Comparison of ENCODE assay signal across 12 mouse cellular contexts in the genomic region with DNA sequence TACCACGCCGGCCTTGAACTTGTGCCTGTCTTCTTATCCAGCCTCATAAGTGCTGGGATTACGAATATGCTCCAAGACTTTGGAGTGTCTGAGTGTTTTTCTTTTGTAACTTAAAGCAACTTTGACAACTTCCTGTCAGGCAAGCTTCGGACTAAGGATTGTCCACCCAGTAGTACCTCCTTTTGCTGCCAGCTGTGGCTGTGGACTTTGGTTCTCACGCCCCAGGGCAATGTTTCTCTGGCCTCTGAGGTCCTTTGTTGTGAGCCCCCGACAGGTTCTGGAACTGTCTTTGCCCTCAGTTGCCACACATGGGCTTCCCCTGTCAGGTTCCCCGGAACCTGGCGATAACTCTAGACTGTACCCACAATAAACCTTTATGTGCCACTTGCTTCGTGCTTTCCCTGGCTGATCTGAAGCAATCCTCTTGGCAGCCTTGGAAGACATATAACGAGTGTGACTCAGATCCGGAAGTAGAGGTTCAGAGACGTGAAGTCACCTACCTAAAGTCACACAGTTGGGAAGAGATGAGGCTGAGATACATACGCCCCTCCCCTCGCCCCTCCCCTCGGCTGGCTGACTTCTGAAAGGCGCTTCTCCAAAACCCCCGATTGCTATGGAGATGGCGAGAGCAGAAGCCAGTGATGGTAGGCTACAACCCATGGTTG. TPM values are rescaled to one million over a fixed set of nuclear protein-coding genes. Genes with fewer than 3 reads are reported as not detected.
DNase-seq lines count a peak whose midpoint lies in the region; ATAC-seq and TF ChIP-seq lines count a peak whose summit lies in the region.
"Had no signal": no experiment of that assay in that cellular context is flagged by ENCODE, and none has a peak within 500 bp of the region (broad histone marks: within the 10 kb centered on the region; RNA-seq: fewer than 3 reads in every experiment).

No protein-coding gene starts in this region.

- ATAC-seq in inflammation-experienced regulatory T-cells, adult 6 months = peak; percentile 73
- no peak for ATAC-seq in forebrain, embryonic 14.5 days

- no peak for TF ChIP-seq POLR2A in ES-Bruce4 (IDR thresholded peaks at IDR 0.05; ENCODE audit: insufficient read depth, low read length)
- no peak for TF ChIP-seq POLR2A in heart, adult 2 months (IDR thresholded peaks at IDR 0.05; ENCODE audit: insufficient read depth, low read depth, low read length)

- 59% methylated on average over 18 of the region's 18 CpGs for WGBS in heart, adult 2 months
- 66% methylated on average over 18 of the region's 18 CpGs for WGBS in forebrain, embryonic 14.5 days

- H3K36me3 ChIP-seq in ES-Bruce4 (ENCODE audit: control insufficient read depth, insufficient read depth, low read length, poor library complexity, severe bottlenecking) = no peaks in the 10 kb centered on the region
- H3K36me3 ChIP-seq in heart, adult 2 months (ENCODE audit: control insufficient read depth, insufficient read depth, low read length) = no peaks in the 10 kb centered on the region
- no peaks in the 10 kb centered on the region for H3K36me3 ChIP-seq in forebrain, embryonic 14.5 days (ENCODE audit: control insufficient read depth, insufficient read depth, low read length)
- H3K36me3 ChIP-seq: heart, embryonic 15.5 days had no signal

- H3K4me3 ChIP-seq in ES-Bruce4 (ENCODE audit: low read depth, low read length) = peak overlapping the region; percentile 14; the same call in 1 of the 2 replicates
- no peak overlapping the region for H3K4me3 ChIP-seq in heart, adult 2 months
- no peak overlapping the region for H3K4me3 ChIP-seq in forebrain, embryonic 14.5 days (ENCODE audit: low read depth, low read length)
- H3K4me3 ChIP-seq: heart, embryonic 15.5 days had no signal

- no peak overlapping the region for H3K9ac ChIP-seq in ES-Bruce4 (ENCODE audit: low read depth, poor library complexity, severe bottlenecking)
- H3K9ac ChIP-seq in heart, adult 2 months (ENCODE audit: low read depth, low read length) = no peak overlapping the region
- H3K9ac ChIP-seq in forebrain, embryonic 14.5 days (ENCODE audit: low read length) = no peak overlapping the region
- H3K9ac ChIP-seq: heart, embryonic 15.5 days had no signal

- peaks cover 13% of the 10 kb centered on the region for H3K4me1 ChIP-seq in ES-Bruce4 (ENCODE audit: control insufficient read depth, insufficient read depth, low read length)
- no peaks in the 10 kb centered on the region for H3K4me1 ChIP-seq in heart, adult 2 months (ENCODE audit: control insufficient read depth, insufficient read depth, low read length)
- H3K4me1 ChIP-seq in forebrain, embryonic 14.5 days (ENCODE audit: control insufficient read depth, insufficient read depth, low read length) = no peaks in the 10 kb centered on the region

- no peaks in the 10 kb centered on the region for H3K79me2 ChIP-seq in heart, adult 2 months (replicated peaks; ENCODE audit: control insufficient read depth, insufficient read depth, low read length)

- DNase-seq in kidney, adult 8-10 months = peak; percentile 20 to 53
- no peak for DNase-seq in kidney, postnatal 4 days
- peak; percentile 76 for DNase-seq in thymus, postnatal 0 days (ENCODE audit: low spot score)
- no peak for DNase-seq in adrenal gland, postnatal 14 days
- no peak for DNase-seq in heart, adult 2 months
- no peak for DNase-seq in forebrain, embryonic 14.5 days (ENCODE audit: low spot score)

- no peak for TF ChIP-seq CTCF in ES-Bruce4 (IDR thresholded peaks at IDR 0.05; ENCODE audit: low read depth, low read length)
- TF ChIP-seq CTCF in heart, adult 2 months (IDR thresholded peaks at IDR 0.05) = no peak

- intact Hi-C loops in heart, adult 2 months (cut with DNase I) = no loop called here

- no peak for TF ChIP-seq EP300 in ES-Bruce4 (IDR thresholded peaks at IDR 0.05; ENCODE audit: insufficient read depth, low read depth, low read length)
- TF ChIP-seq EP300 in heart, adult 2 months (IDR thresholded peaks at IDR 0.05; ENCODE audit: insufficient read depth, low read depth, low read length) = no peak

- H3K27me3 ChIP-seq in ES-Bruce4 (ENCODE audit: control insufficient read depth, insufficient read depth, low read length, poor library complexity, severe bottlenecking) = no peaks in the 10 kb centered on the region
- H3K27me3 ChIP-seq in heart, adult 2 months (ENCODE audit: control insufficient read depth, insufficient read depth, low read length) = no peaks in the 10 kb centered on the region; the same call in 1 of the 2 replicates
- H3K27me3 ChIP-seq in forebrain, embryonic 14.5 days (replicated peaks; ENCODE audit: control insufficient read depth, insufficient read depth, low read length) = 0 out of 2 replicates have a peak, but pooled peaks cover 4% of the 10 kb centered on the region

- no peaks in the 10 kb centered on the region for H3K9me3 ChIP-seq in ES-Bruce4 (replicated peaks; ENCODE audit: control insufficient read depth, insufficient read depth, low read length, poor library complexity, severe bottlenecking)
- H3K9me3 ChIP-seq in forebrain, embryonic 14.5 days (replicated peaks; ENCODE audit: control insufficient read depth, low read length) = no peaks in the 10 kb centered on the region
- H3K9me3 ChIP-seq: heart, embryonic 15.5 days had no signal

- peak overlapping the region; percentile 52 for H3K27ac ChIP-seq in ES-Bruce4 (ENCODE audit: insufficient read depth, low read length)
- H3K27ac ChIP-seq in heart, adult 2 months = no peak overlapping the region
- H3K27ac ChIP-seq in forebrain, embryonic 14.5 days (ENCODE audit: low read depth, low read length) = no peak overlapping the region
- H3K27ac ChIP-seq: heart, embryonic 15.5 days had no signal

- H3K4me2 ChIP-seq in forebrain, embryonic 14.5 days (ENCODE audit: low read length) = no peak overlapping the region
- H3K4me2 ChIP-seq: liver, embryonic 11.5 days had no signal

RNA-seq across cellular contexts. Expression of gene Crybg2, which starts 0.7 kb away (rescaled TPM):
- polyA plus RNA-seq in ES-Bruce4 (2011; ENCODE audit: insufficient read depth, insufficient read length, low read depth, missing spikeins) = 19.2 and 26.1 TPM in 2 replicates
- 10 to 100 TPM; 10.8 to 23.3 (median 14.1) TPM for polyA plus RNA-seq in inflammation-experienced regulatory T-cells, adult 6 months (2017; shearing (Covaris generic))
- 6.1 and 6.4 TPM in 2 replicates for polyA plus RNA-seq in thymus, postnatal 0 days (2015; fragmentation: Nextera tagmentation; extraction: Ambion mirVana)
- total RNA-seq in adrenal gland, postnatal 14 days (2021) = not detected in 2 replicates
- total RNA-seq in heart, adult 2 months (2021) = not detected
- 0.49 TPM in 1 of 2 replicates, not detected in the other for polyA plus RNA-seq in heart, adult 2 months (2012; rRNA removed)
- 0.72 and 1.9 TPM in 2 replicates for polyA plus RNA-seq in forebrain, embryonic 14.5 days (2014; fragmentation: Nextera tagmentation; extraction: Ambion mirVana)

RNA-seq across cellular contexts. Expression of gene Zfp683, which starts 7.7 kb away (rescaled TPM):
- not detected in 2 replicates for polyA plus RNA-seq in ES-Bruce4 (2011; ENCODE audit: insufficient read depth, insufficient read length, low read depth, missing spikeins)
- 1 to 10 TPM in 1 of 3 experiments, under 1 TPM in 2; 0.80 to 1.1 (median 0.94) TPM for polyA plus RNA-seq in inflammation-experienced regulatory T-cells, adult 6 months (2017; shearing (Covaris generic))
- 0.57 and 0.60 TPM in 2 replicates for polyA plus RNA-seq in thymus, postnatal 0 days (2015; fragmentation: Nextera tagmentation; extraction: Ambion mirVana)
- 0.26 TPM in 1 of 2 replicates, not detected in the other for total RNA-seq in adrenal gland, postnatal 14 days (2021)
- total RNA-seq in heart, adult 2 months (2021) = not detected
- not detected in 2 replicates for polyA plus RNA-seq in heart, adult 2 months (2012; rRNA removed)
- not detected in 2 replicates for polyA plus RNA-seq in forebrain, embryonic 14.5 days (2014; fragmentation: Nextera tagmentation; extraction: Ambion mirVana)
- total RNA-seq: layer of hippocampus, postnatal 14 days had no signal
- polyA plus RNA-seq: embryonic facial prominence, embryonic 11.5 days; heart, embryonic 15.5 days; liver, embryonic 11.5 days had no signal

RNA-seq across cellular contexts. Expression of gene Cd52, which starts 33.6 kb away (rescaled TPM):
- polyA plus RNA-seq in ES-Bruce4 (2011; ENCODE audit: insufficient read depth, insufficient read length, low read depth, missing spikeins) = not detected in 2 replicates
- polyA plus RNA-seq in inflammation-experienced regulatory T-cells, adult 6 months (2017; shearing (Covaris generic)) = 1,000 to 10,000 TPM; 2,728 to 3,832 (median 3,666) TPM
- polyA plus RNA-seq in thymus, postnatal 0 days (2015; fragmentation: Nextera tagmentation; extraction: Ambion mirVana) = 1,124 and 1,206 TPM in 2 replicates
- total RNA-seq in adrenal gland, postnatal 14 days (2021) = 9.3 and 78.8 TPM in 2 replicates
- 1 to 10 TPM; 4.1 to 5.8 TPM for total RNA-seq in heart, adult 2 months (2021)
- 9.0 and 19.2 TPM in 2 replicates for polyA plus RNA-seq in heart, adult 2 months (2012; rRNA removed)
- 1.3 and 2.3 TPM in 2 replicates for polyA plus RNA-seq in forebrain, embryonic 14.5 days (2014; fragmentation: Nextera tagmentation; extraction: Ambion mirVana)

RNA-seq across cellular contexts. Expression of gene Ubxn11, which starts 41.1 kb away (rescaled TPM):
- polyA plus RNA-seq in ES-Bruce4 (2011; ENCODE audit: insufficient read depth, insufficient read length, low read depth, missing spikeins) = 10.4 and 11.6 TPM in 2 replicates
- 10 to 100 TPM; 36.2 to 54.5 (median 36.5) TPM for polyA plus RNA-seq in inflammation-experienced regulatory T-cells, adult 6 months (2017; shearing (Covaris generic))
- 15.1 and 15.2 TPM in 2 replicates for polyA plus RNA-seq in thymus, postnatal 0 days (2015; fragmentation: Nextera tagmentation; extraction: Ambion mirVana)
- total RNA-seq in adrenal gland, postnatal 14 days (2021) = 6.2 and 8.4 TPM in 2 replicates
- total RNA-seq in heart, adult 2 months (2021) = 1 to 10 TPM; 1.6 to 2.1 TPM
- 3.3 and 6.9 TPM in 2 replicates for polyA plus RNA-seq in heart, adult 2 months (2012; rRNA removed)
- 9.0 and 12.5 TPM in 2 replicates for polyA plus RNA-seq in forebrain, embryonic 14.5 days (2014; fragmentation: Nextera tagmentation; extraction: Ambion mirVana)

RNA-seq across cellular contexts. Expression of gene Lin28a, which starts 42.7 kb away (rescaled TPM):
- 201 and 217 TPM in 2 replicates for polyA plus RNA-seq in ES-Bruce4 (2011; ENCODE audit: insufficient read depth, insufficient read length, low read depth, missing spikeins)
- under 1 TPM in 1 of 3 experiments, not detected in 2; 0.16 TPM for polyA plus RNA-seq in inflammation-experienced regulatory T-cells, adult 6 months (2017; shearing (Covaris generic))
- 0.04 and 0.13 TPM in 2 replicates for polyA plus RNA-seq in thymus, postnatal 0 days (2015; fragmentation: Nextera tagmentation; extraction: Ambion mirVana)
- total RNA-seq in adrenal gland, postnatal 14 days (2021) = not detected in 2 replicates
- not detected for total RNA-seq in heart, adult 2 months (2021)
- not detected in 2 replicates for polyA plus RNA-seq in heart, adult 2 months (2012; rRNA removed)
- polyA plus RNA-seq in forebrain, embryonic 14.5 days (2014; fragmentation: Nextera tagmentation; extraction: Ambion mirVana) = not detected in 2 replicates
- total RNA-seq: layer of hippocampus, postnatal 14 days had no signal

Comparison
In these comparisons a context has a peak if more than half of its experiments do, and no peak if none do; other contexts are left out.
1. DNase-seq: peak in kidney, adult 8-10 months (2 of 2) and thymus, postnatal 0 days (single experiment); none in kidney, postnatal 4 days (0 of 2), adrenal gland, postnatal 14 days (single experiment), heart, adult 2 months (0 of 2) and forebrain, embryonic 14.5 days (single experiment).
2. RNA of gene Cd52, which starts 33.6 kb away (polyA plus RNA-seq): 2,728 to 3,832 TPM in inflammation-experienced regulatory T-cells, adult 6 months and 1,124 to 1,206 TPM in thymus, postnatal 0 days; 9.0 to 19.2 TPM in heart, adult 2 months, 1.3 to 2.3 TPM in forebrain, embryonic 14.5 days and not detected in ES-Bruce4; every median in the first group is over 10 times any median in the second.